20 mouse cellular contexts compared by ENCODE assay signal in the genomic region with DNA sequence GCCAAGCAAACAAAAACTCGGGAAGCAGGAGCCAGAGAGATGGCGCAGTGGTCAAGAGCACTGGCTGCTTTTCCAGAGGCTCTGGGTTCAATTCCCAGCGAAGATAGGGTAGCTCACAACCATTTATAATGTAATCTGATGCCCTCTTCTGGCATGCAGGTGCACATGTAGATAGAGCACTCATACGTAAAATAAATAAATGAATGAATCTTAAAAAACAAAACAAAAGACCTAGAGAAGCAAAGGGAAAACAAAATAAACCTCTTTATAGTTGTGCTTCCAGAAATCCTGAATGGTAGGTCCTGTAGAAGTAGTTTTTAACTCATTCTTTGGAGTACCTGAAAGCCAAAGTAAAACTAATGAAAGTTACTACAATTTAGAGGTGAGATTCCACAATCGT. TPM values are rescaled to one million over a fixed set of nuclear protein-coding genes. Genes with fewer than 3 reads are reported as not detected.
DNase-seq lines count a peak whose midpoint lies in the region; ATAC-seq and TF ChIP-seq lines count a peak whose summit lies in the region.
"Had no signal": no experiment of that assay in that cellular context is flagged by ENCODE, and none has a peak within 500 bp of the region (broad histone marks: within the 10 kb centered on the region; RNA-seq: fewer than 3 reads in every experiment).

No protein-coding gene starts in this region.

- H3K9ac ChIP-seq in kidney, postnatal 0 days (ENCODE audit: low read depth, low read length) = no peak overlapping the region
- H3K9ac ChIP-seq in kidney, embryonic 14.5 days (ENCODE audit: low read depth, low read length) = no peak overlapping the region
- no peak overlapping the region for H3K9ac ChIP-seq in midbrain, postnatal 0 days (replicated peaks; ENCODE audit: low read length, poor library complexity, severe bottlenecking)
- no peak overlapping the region for H3K9ac ChIP-seq in midbrain, embryonic 13.5 days (replicated peaks)

- no peaks in the 10 kb centered on the region for H3K36me3 ChIP-seq in kidney, postnatal 0 days (ENCODE audit: insufficient read depth, low read length)
- no peaks in the 10 kb centered on the region; the same call in 1 of the 2 replicates for H3K36me3 ChIP-seq in kidney, embryonic 14.5 days (ENCODE audit: control insufficient read depth, insufficient read depth, low read length)
- no peaks in the 10 kb centered on the region for H3K36me3 ChIP-seq in midbrain, postnatal 0 days (ENCODE audit: insufficient read depth, low read length)
- no peaks in the 10 kb centered on the region for H3K36me3 ChIP-seq in midbrain, embryonic 13.5 days
- peaks cover 22% of the 10 kb centered on the region for H3K36me3 ChIP-seq in embryonic facial prominence, embryonic 10.5 days (replicated peaks)

- peaks cover 24% of the 10 kb centered on the region for H3K4me1 ChIP-seq in kidney, postnatal 0 days (replicated peaks; ENCODE audit: insufficient read depth, low read length)
- H3K4me1 ChIP-seq in kidney, embryonic 14.5 days (ENCODE audit: control insufficient read depth, insufficient read depth, low read length) = peaks cover 34% of the 10 kb centered on the region
- H3K4me1 ChIP-seq in midbrain, postnatal 0 days (ENCODE audit: insufficient read depth, low read length) = peaks cover 9% of the 10 kb centered on the region
- H3K4me1 ChIP-seq in midbrain, embryonic 13.5 days (replicated peaks) = peaks cover 41% of the 10 kb centered on the region
- peaks cover 50% of the 10 kb centered on the region for H3K4me1 ChIP-seq in embryonic facial prominence, embryonic 10.5 days

- H3K4me2 ChIP-seq in kidney, postnatal 0 days (ENCODE audit: low read length) = no peak overlapping the region
- no peak overlapping the region for H3K4me2 ChIP-seq in kidney, embryonic 14.5 days (replicated peaks; ENCODE audit: low read depth, low read length)
- no peak overlapping the region for H3K4me2 ChIP-seq in midbrain, postnatal 0 days (ENCODE audit: low read depth, low read length, poor library complexity, severe bottlenecking)
- no peak overlapping the region for H3K4me2 ChIP-seq in midbrain, embryonic 13.5 days (replicated peaks)

- no peak overlapping the region for H3K4me3 ChIP-seq in kidney, postnatal 0 days (replicated peaks; ENCODE audit: low read depth, low read length)
- H3K4me3 ChIP-seq in kidney, embryonic 14.5 days (ENCODE audit: low read length) = no peak overlapping the region
- no peak overlapping the region for H3K4me3 ChIP-seq in midbrain, postnatal 0 days (ENCODE audit: low read depth, low read length)
- H3K4me3 ChIP-seq in midbrain, embryonic 13.5 days (replicated peaks) = no peak overlapping the region
- H3K4me3 ChIP-seq in embryonic facial prominence, embryonic 10.5 days = peak overlapping the region; percentile 91; the same call in 1 of the 2 replicates

- no peaks in the 10 kb centered on the region for H3K27me3 ChIP-seq in kidney, postnatal 0 days (ENCODE audit: insufficient read depth, low read length)
- H3K27me3 ChIP-seq in kidney, embryonic 14.5 days (ENCODE audit: control insufficient read depth, insufficient read depth, low read length) = no peaks in the 10 kb centered on the region
- no peaks in the 10 kb centered on the region for H3K27me3 ChIP-seq in midbrain, postnatal 0 days (ENCODE audit: insufficient read depth, low read length)
- no peaks in the 10 kb centered on the region for H3K27me3 ChIP-seq in midbrain, embryonic 13.5 days
- H3K27me3 ChIP-seq in embryonic facial prominence, embryonic 10.5 days (replicated peaks; ENCODE audit: low read depth, poor library complexity, severe bottlenecking) = no peaks in the 10 kb centered on the region

- peak; percentile 20; the same call in 1 of the 2 replicates for TF ChIP-seq CTCF in kidney, postnatal 0 days (IDR thresholded peaks at IDR 0.05; ENCODE audit: low read depth)
- peak; percentile 12 for TF ChIP-seq CTCF in midbrain, postnatal 0 days (IDR thresholded peaks at IDR 0.05)

- WGBS in kidney, postnatal 0 days = 41% methylated on average over 5 of the region's 5 CpGs
- 46% methylated on average over 5 of the region's 5 CpGs for WGBS in kidney, embryonic 14.5 days
- 58% methylated on average over 5 of the region's 5 CpGs for WGBS in midbrain, postnatal 0 days
- WGBS in midbrain, embryonic 13.5 days = 53% methylated on average over 5 of the region's 5 CpGs
- 58% methylated on average over 5 of the region's 5 CpGs for WGBS in embryonic facial prominence, embryonic 10.5 days

- no peak for ATAC-seq in kidney, postnatal 0 days (replicated peaks; ENCODE audit: low FRiP score, low read depth)
- ATAC-seq in kidney, embryonic 14.5 days (ENCODE audit: low FRiP score, low TSS enrichment) = no peak
- no peak for ATAC-seq in midbrain, postnatal 0 days (ENCODE audit: low FRiP score)
- ATAC-seq in midbrain, embryonic 13.5 days = no peak

- H3K9me3 ChIP-seq in kidney, postnatal 0 days (replicated peaks; ENCODE audit: low read length) = no peaks in the 10 kb centered on the region
- no peaks in the 10 kb centered on the region for H3K9me3 ChIP-seq in kidney, embryonic 14.5 days (ENCODE audit: control insufficient read depth, low read length)
- H3K9me3 ChIP-seq in midbrain, postnatal 0 days (ENCODE audit: low read length) = no peaks in the 10 kb centered on the region
- H3K9me3 ChIP-seq in midbrain, embryonic 13.5 days = no peaks in the 10 kb centered on the region
- H3K9me3 ChIP-seq in embryonic facial prominence, embryonic 10.5 days = no peaks in the 10 kb centered on the region
- H3K9me3 ChIP-seq: G1E; midbrain, embryonic 10.5 days had no signal

- H3K27ac ChIP-seq in kidney, postnatal 0 days = no peak overlapping the region
- H3K27ac ChIP-seq in kidney, embryonic 14.5 days (ENCODE audit: low read depth, low read length) = no peak overlapping the region
- H3K27ac ChIP-seq in midbrain, postnatal 0 days (ENCODE audit: low read depth, low read length) = no peak overlapping the region
- H3K27ac ChIP-seq in midbrain, embryonic 13.5 days = no peak overlapping the region
- H3K27ac ChIP-seq in embryonic facial prominence, embryonic 10.5 days (replicated peaks) = no peak overlapping the region

- no peak for DNase-seq in kidney, postnatal 0 days (ENCODE audit: low spot score)
- no peak for DNase-seq in midbrain, postnatal 0 days (ENCODE audit: low spot score)
- DNase-seq in embryonic facial prominence, embryonic 10.5 days (ENCODE audit: low spot score) = no peak
- DNase-seq in retina, embryonic 14.5 days (ENCODE audit: low spot score) = no peak
- no peak for DNase-seq in kidney, adult 8-10 months
- DNase-seq: adrenal gland, adult 2 months; cerebellum, adult 11 months; cerebellum, adult 9-11 months; forebrain, postnatal 0 days; gastrocnemius, postnatal 36 days; heart, postnatal 10 days; kidney, adult 2 months; kidney, postnatal 4 days; layer of hippocampus, adult 9-11 months; right cerebral cortex, postnatal 14 days; thymus, adult 2 months had no signal

RNA-seq across cellular contexts. Expression of a gene that starts 5.8 kb away (rescaled TPM):
- polyA plus RNA-seq in kidney, postnatal 0 days (2015; fragmentation: Nextera tagmentation; extraction: Ambion mirVana) = 352 and 403 TPM in 2 replicates
- 515 and 579 TPM in 2 replicates for polyA plus RNA-seq in kidney, embryonic 14.5 days (2014; fragmentation: Nextera tagmentation; extraction: Ambion mirVana)
- total RNA-seq in midbrain, postnatal 0 days (2014; rRNA removed) = 182 and 224 TPM in 2 replicates
- polyA plus RNA-seq in midbrain, postnatal 0 days (2015; fragmentation: Nextera tagmentation; extraction: Ambion mirVana) = 314 and 331 TPM in 2 replicates
- polyA plus RNA-seq in midbrain, embryonic 13.5 days (2015; fragmentation: Nextera tagmentation; extraction: Ambion mirVana) = 396 and 421 TPM in 2 replicates
- 597 and 601 TPM in 2 replicates for polyA plus RNA-seq in embryonic facial prominence, embryonic 10.5 days (2016; fragmentation: Nextera tagmentation; extraction: Ambion mirVana)

RNA-seq across cellular contexts. Expression of a gene that starts 25.7 kb away (rescaled TPM):
- 0.08 and 0.12 TPM in 2 replicates for polyA plus RNA-seq in kidney, postnatal 0 days (2015; fragmentation: Nextera tagmentation; extraction: Ambion mirVana)
- polyA plus RNA-seq in kidney, embryonic 14.5 days (2014; fragmentation: Nextera tagmentation; extraction: Ambion mirVana) = 0.47 and 0.76 TPM in 2 replicates
- total RNA-seq in midbrain, postnatal 0 days (2014; rRNA removed) = 0.24 and 0.55 TPM in 2 replicates
- 0.17 and 0.22 TPM in 2 replicates for polyA plus RNA-seq in midbrain, postnatal 0 days (2015; fragmentation: Nextera tagmentation; extraction: Ambion mirVana)
- polyA plus RNA-seq in midbrain, embryonic 13.5 days (2015; fragmentation: Nextera tagmentation; extraction: Ambion mirVana) = 0.34 and 0.45 TPM in 2 replicates
- polyA plus RNA-seq in embryonic facial prominence, embryonic 10.5 days (2016; fragmentation: Nextera tagmentation; extraction: Ambion mirVana) = 0.55 and 0.59 TPM in 2 replicates
- polyA plus RNA-seq: G1E had no signal

RNA-seq across cellular contexts. Expression of a gene that starts 25.8 kb away (rescaled TPM):
- polyA plus RNA-seq in kidney, postnatal 0 days (2015; fragmentation: Nextera tagmentation; extraction: Ambion mirVana) = 150 TPM in 2 replicates
- polyA plus RNA-seq in kidney, embryonic 14.5 days (2014; fragmentation: Nextera tagmentation; extraction: Ambion mirVana) = 201 and 264 TPM in 2 replicates
- 108 and 112 TPM in 2 replicates for total RNA-seq in midbrain, postnatal 0 days (2014; rRNA removed)
- polyA plus RNA-seq in midbrain, postnatal 0 days (2015; fragmentation: Nextera tagmentation; extraction: Ambion mirVana) = 93.2 and 133 TPM in 2 replicates
- 169 and 170 TPM in 2 replicates for polyA plus RNA-seq in midbrain, embryonic 13.5 days (2015; fragmentation: Nextera tagmentation; extraction: Ambion mirVana)
- 240 and 243 TPM in 2 replicates for polyA plus RNA-seq in embryonic facial prominence, embryonic 10.5 days (2016; fragmentation: Nextera tagmentation; extraction: Ambion mirVana)

RNA-seq across cellular contexts. Expression of a gene that starts 26.8 kb away (rescaled TPM):
- 166 and 177 TPM in 2 replicates for polyA plus RNA-seq in kidney, postnatal 0 days (2015; fragmentation: Nextera tagmentation; extraction: Ambion mirVana)
- 173 and 196 TPM in 2 replicates for polyA plus RNA-seq in kidney, embryonic 14.5 days (2014; fragmentation: Nextera tagmentation; extraction: Ambion mirVana)
- total RNA-seq in midbrain, postnatal 0 days (2014; rRNA removed) = 101 and 111 TPM in 2 replicates
- polyA plus RNA-seq in midbrain, postnatal 0 days (2015; fragmentation: Nextera tagmentation; extraction: Ambion mirVana) = 230 and 246 TPM in 2 replicates
- 241 and 251 TPM in 2 replicates for polyA plus RNA-seq in midbrain, embryonic 13.5 days (2015; fragmentation: Nextera tagmentation; extraction: Ambion mirVana)
- 181 and 195 TPM in 2 replicates for polyA plus RNA-seq in embryonic facial prominence, embryonic 10.5 days (2016; fragmentation: Nextera tagmentation; extraction: Ambion mirVana)
